Mouse (Mus musculus): ENCODE measurements around the gene Ccdc188.
A peak's percentile ranks its signal among the peaks of the same experiment; 100 is the strongest.

DNA sequence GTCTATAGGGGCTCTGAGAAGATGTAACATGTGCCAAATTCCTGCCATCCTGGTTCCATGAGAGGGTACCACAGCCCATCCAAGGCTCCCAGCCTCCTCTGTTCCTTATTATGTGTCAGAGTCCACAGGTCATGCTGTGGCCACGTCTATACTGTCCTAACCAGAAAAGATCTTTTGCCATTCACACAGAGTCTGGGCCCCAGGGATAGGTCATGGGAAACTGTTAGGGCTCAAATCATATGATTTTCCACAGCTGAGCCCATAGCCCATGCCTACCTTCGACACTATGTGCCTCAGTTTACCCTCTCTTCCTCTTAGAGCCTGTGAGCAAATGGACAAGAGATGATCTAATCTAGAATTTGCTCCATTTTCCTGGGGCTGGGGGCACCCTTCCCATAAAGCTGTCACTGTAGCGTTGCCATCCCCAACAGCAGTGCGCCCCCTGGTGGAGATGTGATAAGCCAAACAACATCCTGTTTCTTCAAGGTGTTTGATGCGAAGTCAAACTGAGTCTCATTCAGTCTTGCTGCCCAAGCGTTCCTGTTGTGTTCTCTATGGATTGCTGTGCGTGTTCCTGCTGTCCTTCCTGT, 45.3 kb upstream of the Ccdc188 start:
- TF ChIP-seq GATA1 (IDR thresholded peaks at IDR 0.05; ENCODE audit: borderline replicate concordance, low read length) (no peak), CTCF (IDR thresholded peaks at IDR 0.05; ENCODE audit: low read depth, low read length) (peak; percentile 86), POLR2AphosphoS5 (IDR thresholded peaks at IDR 0.05; ENCODE audit: insufficient replicate concordance, low read depth, low read length) (no peak), TAL1 (conservative IDR thresholded peaks at IDR 0.05; ENCODE audit: low read depth, low read length) (no peak), GATA2 (IDR thresholded peaks at IDR 0.05; ENCODE audit: borderline replicate concordance, low read depth, low read length) (no peak)
